Mouse (Mus musculus) hindbrain, embryonic 15.5 days (tissue): ENCODE results near the gene Saysd1. TPM values are rescaled to one million over a fixed set of nuclear protein-coding genes. Genes with fewer than 3 reads are reported as not detected.

Experiments used
- ATAC-seq: fragments of 200-750 bp; cut with Nextera tagmentation; 2 replicates; pipeline ENCODE4 v1.8.0; 2017; ENCODE audit warnings: low read depth, moderate number of reproducible peaks, moderate TSS enrichment; ENCODE audit not compliant: low FRiP score
- H3K27ac ChIP-seq: fragments of 300-500 bp; sonication (generic); replicated peaks from 2 replicates; pipeline ENCODE4 v1.5.1; 2015; ENCODE audit warnings: mild to moderate bottlenecking, inconsistent platforms
- H3K27me3 ChIP-seq: fragments of 300-500 bp; sonication (generic); 2 replicates; pipeline ENCODE4 v1.6.1; 2015; ENCODE audit warnings: control low read depth, inconsistent platforms
- H3K36me3 ChIP-seq: fragments of 300-500 bp; sonication (generic); 2 replicates; pipeline ENCODE4 v1.6.1; 2015; ENCODE audit warnings: control low read depth, inconsistent platforms
- H3K4me1 ChIP-seq: fragments of 300-500 bp; sonication (generic); replicated peaks from 2 replicates; pipeline ENCODE4 v1.6.1; 2015; ENCODE audit warnings: control low read depth, inconsistent platforms
- H3K4me2 ChIP-seq: fragments of 300-500 bp; sonication (generic); 2 replicates; pipeline ENCODE4 v1.6.1; 2015; ENCODE audit warnings: moderate library complexity, mild to moderate bottlenecking, inconsistent platforms
- H3K4me3 ChIP-seq: fragments of 300-500 bp; sonication (generic); 2 replicates; pipeline ENCODE4 v1.5.1; 2015; ENCODE audit warnings: mild to moderate bottlenecking, inconsistent platforms
- H3K9ac ChIP-seq: fragments of 300-500 bp; sonication (generic); 2 replicates; pipeline ENCODE4 v1.6.1; 2015; ENCODE audit warnings: inconsistent platforms
- H3K9me3 ChIP-seq: fragments of 300-500 bp; sonication (generic); 2 replicates; pipeline ENCODE4 v1.6.1; 2016; ENCODE audit warnings: control low read depth, inconsistent platforms
- WGBS: fragments of 180-500 bp; shearing (Covaris S2); methylation state at CpG from one replicate; pipeline ENCODE4 v1.1.7; 2015; 5-methylcytosine and 5-hydroxymethylcytosine counted together
- polyA plus RNA-seq: library from polyadenylated mRNA; unstranded; fragments of >200 nt; fragmentation: Nextera tagmentation; extraction: Ambion mirVana; gene quantifications from 2 replicates; pipeline ENCODE4 v1.2.1, GENCODE M21; 2015

Saysd1 gene
- polyA plus RNA-seq, 1 experiment from 2014 or later = 12.1 TPM

DNA sequence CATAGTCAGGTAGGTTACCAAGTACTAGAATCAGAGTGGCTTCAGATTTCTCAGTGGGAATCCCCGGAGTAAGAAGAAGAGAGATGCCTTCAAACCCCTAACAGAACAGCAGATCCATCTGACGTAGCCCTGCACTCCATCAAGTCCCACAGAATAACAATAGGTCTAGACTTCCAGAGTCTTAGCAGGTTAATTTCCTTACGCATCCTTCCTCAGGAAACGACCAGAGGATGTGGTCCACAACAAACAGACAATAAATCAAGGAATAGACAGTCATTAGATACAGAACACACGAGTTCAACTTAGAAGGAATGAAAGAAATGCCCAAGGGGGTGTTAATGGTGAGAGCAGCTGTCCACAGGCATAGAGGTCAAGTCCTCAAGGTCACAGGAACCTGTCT is 43.4 kb downstream of the Saysd1 start:
- H3K27me3 ChIP-seq = no peaks in the 10 kb centered on the region
- H3K9me3 ChIP-seq = no peaks in the 10 kb centered on the region
- H3K4me3 ChIP-seq = no peak overlapping the region
- H3K4me1 ChIP-seq = no peaks in the 10 kb centered on the region
- 64% methylated on average over 5 of the region's 5 CpGs for WGBS
- H3K9ac ChIP-seq = no peak overlapping the region
- H3K27ac ChIP-seq = no peak overlapping the region
- no peak overlapping the region for H3K4me2 ChIP-seq
- no peak for ATAC-seq
- no peaks in the 10 kb centered on the region for H3K36me3 ChIP-seq

DNA sequence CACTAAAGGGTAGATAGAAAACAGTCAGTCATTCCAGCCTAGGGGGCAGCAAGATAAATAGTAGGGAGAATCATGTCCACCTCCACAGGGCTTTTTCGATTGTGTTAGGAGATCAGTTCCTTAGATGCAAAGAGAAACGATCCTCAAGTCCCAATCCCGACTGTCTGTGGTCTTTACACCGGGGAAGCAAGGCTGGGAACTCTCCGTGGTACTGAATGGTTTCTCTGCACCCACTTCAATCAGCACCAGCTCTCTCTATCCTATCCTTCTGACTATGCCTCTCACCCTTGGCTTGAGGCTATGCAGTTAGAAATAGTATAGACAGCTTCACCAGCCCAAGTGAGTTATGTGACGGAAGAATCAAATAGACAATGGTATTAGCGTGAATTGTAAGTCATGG is 44.8 kb downstream of the Saysd1 start:
- no peaks in the 10 kb centered on the region for H3K36me3 ChIP-seq
- no peaks in the 10 kb centered on the region for H3K4me1 ChIP-seq
- no peak overlapping the region for H3K27ac ChIP-seq
- no peak overlapping the region for H3K9ac ChIP-seq
- H3K4me2 ChIP-seq = no peak overlapping the region
- no peak for ATAC-seq
- H3K4me3 ChIP-seq = no peak overlapping the region
- 26% methylated on average over 7 of the region's 7 CpGs for WGBS
- no peaks in the 10 kb centered on the region for H3K27me3 ChIP-seq
- no peaks in the 10 kb centered on the region for H3K9me3 ChIP-seq

DNA sequence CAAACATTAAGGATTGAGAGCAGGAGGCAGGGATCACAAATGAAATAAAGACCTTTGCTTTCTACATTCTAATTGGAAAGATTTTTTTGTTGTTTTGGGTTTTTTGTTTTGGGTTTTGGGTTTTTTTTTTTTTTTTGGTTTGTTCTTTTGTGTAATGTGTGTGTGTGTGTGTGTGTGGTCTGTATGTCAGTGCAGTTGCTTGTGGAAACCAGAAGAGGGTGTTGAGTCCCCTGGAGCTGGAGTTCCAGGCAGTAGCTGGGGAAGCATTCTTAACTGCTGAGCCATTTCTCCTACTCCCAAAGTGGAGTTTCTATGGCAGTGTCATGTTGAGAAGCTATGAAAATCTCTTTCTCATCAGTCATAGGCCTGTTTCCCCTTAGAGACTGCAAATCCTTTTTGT is 54.0 kb downstream of the Saysd1 start:
- ATAC-seq = no peak
- Histone ChIP-seq H3K4me2 (no peak overlapping the region), H3K4me3 (no peak overlapping the region), H3K36me3 (no peaks in the 10 kb centered on the region), H3K9me3 (no peaks in the 10 kb centered on the region), H3K9ac (no peak overlapping the region), H3K27me3 (no peaks in the 10 kb centered on the region), H3K27ac (no peak overlapping the region), H3K4me1 (peaks cover 14% of the 10 kb centered on the region)

DNA sequence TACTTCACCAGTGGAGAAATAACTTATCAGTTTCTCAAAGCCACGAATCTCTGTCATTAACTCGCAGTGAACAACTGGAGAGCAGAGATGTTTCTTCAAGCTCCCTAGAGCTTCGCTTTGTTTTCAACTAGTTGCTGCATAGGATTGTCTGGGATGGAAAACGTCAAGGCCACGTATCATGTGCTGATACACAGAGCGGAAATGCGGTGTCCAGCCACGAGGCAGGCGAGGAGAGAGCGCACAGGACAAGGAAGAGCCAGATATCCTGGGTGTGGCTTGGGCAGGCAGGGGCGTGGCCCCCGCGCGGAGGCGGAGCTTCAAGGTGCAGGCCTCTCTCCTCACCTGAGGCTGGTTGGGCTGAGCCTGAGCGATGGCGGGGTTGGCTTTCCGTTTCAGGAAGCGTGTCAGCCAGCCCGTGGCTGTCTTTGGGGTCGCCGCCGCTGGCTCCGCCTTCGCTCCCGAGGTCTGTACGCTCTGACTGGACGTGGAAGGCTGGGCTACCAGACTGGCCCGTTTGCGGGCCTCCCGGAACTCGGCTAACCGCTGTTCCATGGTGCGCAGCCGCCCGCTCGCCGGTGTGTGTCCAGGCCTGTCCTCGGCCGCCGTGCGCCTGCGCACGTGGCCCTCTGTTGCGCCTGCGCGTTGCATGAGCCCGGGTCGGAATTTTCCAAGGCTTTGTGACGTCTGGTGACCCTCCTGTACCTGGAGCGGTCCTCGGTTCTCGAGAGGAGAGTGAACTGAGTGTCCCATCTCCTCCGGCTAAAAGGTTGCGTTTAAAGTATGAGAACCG is 55.6 kb downstream of the Saysd1 start:
- H3K9me3 ChIP-seq = no peaks in the 10 kb centered on the region
- no peaks in the 10 kb centered on the region for H3K27me3 ChIP-seq
- peak; percentile 99 for ATAC-seq
- peak overlapping the region; percentile 95 for H3K27ac ChIP-seq
- peak overlapping the region; percentile 60 for H3K9ac ChIP-seq
- H3K4me1 ChIP-seq = peaks cover 14% of the 10 kb centered on the region
- H3K4me2 ChIP-seq = peak overlapping the region; percentile 80
- no peaks in the 10 kb centered on the region for H3K36me3 ChIP-seq
- peak overlapping the region; percentile 54 for H3K4me3 ChIP-seq
- 2% methylated on average over 56 of the region's 56 CpGs for WGBS

DNA sequence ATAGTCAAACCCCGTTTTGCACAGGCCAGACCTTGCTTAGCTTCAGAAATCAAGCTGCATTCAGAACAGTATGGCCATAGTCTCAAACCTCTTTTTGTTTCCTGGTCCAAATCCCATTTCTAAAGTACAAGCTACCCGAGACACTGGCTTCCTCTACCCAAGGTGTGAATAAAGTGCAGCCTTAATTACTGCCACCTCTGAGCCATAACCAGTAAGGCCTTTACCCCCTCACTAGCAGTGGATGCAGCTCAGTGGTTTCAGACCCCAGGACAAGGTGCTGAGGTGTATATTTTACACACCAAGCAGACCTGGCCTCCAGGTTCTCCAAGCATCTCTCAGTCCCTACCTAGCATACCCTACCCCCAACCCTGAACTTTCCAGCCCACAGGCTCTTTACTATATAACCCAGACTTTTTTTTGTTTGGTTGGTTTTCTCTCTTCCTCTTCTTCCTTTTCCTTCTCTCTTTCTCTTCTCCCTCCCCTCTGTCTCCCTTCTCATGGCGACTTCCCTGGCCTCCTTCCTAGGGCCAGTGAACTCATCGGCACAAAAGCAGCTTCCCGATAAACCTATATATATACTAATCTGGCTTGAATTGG is 56.3 kb downstream of the Saysd1 start:
- 72% methylated on average over 5 of the region's 5 CpGs for WGBS
- Histone ChIP-seq H3K27me3 (no peaks in the 10 kb centered on the region), H3K27ac (peak overlapping the region; percentile 95), H3K4me1 (peaks cover 14% of the 10 kb centered on the region), H3K4me3 (peak overlapping the region; percentile 54), H3K9ac (peak overlapping the region; percentile 60), H3K4me2 (peak overlapping the region; percentile 80), H3K9me3 (no peaks in the 10 kb centered on the region), H3K36me3 (no peaks in the 10 kb centered on the region)
- 0 out of 2 replicates have a peak, but pooled peaks have one; percentile 0 for ATAC-seq

DNA sequence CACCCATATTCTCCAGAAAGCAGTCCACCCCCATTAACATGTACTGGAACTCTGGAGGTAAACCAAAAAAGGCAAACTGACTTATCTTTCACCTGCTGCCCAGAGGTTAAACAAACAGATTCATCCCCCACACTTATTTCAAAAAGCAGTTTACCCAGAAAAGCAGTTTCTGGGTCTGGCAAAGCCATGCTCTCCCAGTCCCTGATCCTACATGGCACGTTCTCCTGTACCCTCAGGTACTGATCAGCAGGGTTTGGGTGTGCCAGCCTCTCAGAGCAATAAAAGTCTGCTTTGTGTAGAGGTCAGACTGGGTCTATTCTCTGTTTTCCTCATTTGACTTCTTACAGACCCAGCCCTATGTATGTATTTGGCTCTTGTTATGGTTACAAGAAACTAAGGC is 57.2 kb downstream of the Saysd1 start:
- H3K4me2 ChIP-seq = no peak overlapping the region
- WGBS = 89% methylated on average over 1 of the region's 1 CpGs
- peaks cover 14% of the 10 kb centered on the region for H3K4me1 ChIP-seq
- no peak overlapping the region for H3K27ac ChIP-seq
- no peaks in the 10 kb centered on the region for H3K9me3 ChIP-seq
- no peaks in the 10 kb centered on the region for H3K36me3 ChIP-seq
- no peak overlapping the region for H3K9ac ChIP-seq
- H3K27me3 ChIP-seq = no peaks in the 10 kb centered on the region
- ATAC-seq = no peak
- H3K4me3 ChIP-seq = no peak overlapping the region

DNA sequence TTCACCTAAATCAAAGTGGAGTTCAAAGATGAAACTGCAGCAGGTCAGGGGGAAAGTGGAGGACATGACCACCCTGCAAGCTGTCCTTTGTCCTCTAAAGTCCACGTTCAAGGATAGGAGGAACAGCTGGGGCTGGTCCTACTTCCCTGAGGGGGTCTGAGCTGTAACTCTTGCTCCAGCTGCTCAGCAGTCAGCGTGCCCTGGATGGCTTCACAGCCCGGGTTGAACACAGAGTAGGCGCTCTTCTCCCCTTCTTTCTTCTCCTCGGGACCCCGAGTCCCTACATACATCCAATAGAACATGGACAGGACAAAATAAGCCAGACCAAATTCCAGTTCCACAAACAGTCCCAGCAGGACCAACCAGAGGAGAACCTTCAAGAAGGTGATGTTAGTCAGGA is 61.2 kb downstream of the Saysd1 start:
- Histone ChIP-seq H3K4me1 (peaks cover 9% of the 10 kb centered on the region), H3K4me3 (no peak overlapping the region), H3K27me3 (no peaks in the 10 kb centered on the region), H3K9ac (no peak overlapping the region), H3K4me2 (no peak overlapping the region), H3K27ac (no peak overlapping the region), H3K9me3 (no peaks in the 10 kb centered on the region), H3K36me3 (no peaks in the 10 kb centered on the region)
- ATAC-seq = no peak
- 78% methylated on average over 6 of the region's 6 CpGs for WGBS

DNA sequence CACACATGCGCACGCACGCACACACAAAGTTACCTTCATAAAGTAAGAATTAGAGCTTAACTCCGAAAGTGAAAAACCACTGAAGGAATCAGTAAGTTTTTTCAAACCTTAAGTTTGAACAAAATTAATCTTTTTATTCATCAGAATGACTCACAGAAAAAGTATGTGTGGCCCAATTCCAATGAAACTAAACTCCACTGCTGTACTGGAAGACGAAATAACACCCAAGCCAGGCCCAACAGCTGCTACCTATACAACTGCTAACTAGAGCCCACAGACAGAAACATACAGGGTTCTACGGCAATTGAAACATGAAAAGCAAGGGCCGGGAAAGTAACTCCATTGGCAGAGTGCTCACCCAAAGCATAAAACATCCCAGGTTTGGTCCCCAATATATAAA is 62.8 kb downstream of the Saysd1 start:
- no peak overlapping the region for H3K4me3 ChIP-seq
- H3K4me1 ChIP-seq = no peaks in the 10 kb centered on the region
- no peak overlapping the region for H3K27ac ChIP-seq
- WGBS = 92% methylated on average over 7 of the region's 7 CpGs
- no peak for ATAC-seq
- no peaks in the 10 kb centered on the region for H3K27me3 ChIP-seq
- H3K4me2 ChIP-seq = no peak overlapping the region
- H3K36me3 ChIP-seq = no peaks in the 10 kb centered on the region
- no peak overlapping the region for H3K9ac ChIP-seq
- H3K9me3 ChIP-seq = no peaks in the 10 kb centered on the region

DNA sequence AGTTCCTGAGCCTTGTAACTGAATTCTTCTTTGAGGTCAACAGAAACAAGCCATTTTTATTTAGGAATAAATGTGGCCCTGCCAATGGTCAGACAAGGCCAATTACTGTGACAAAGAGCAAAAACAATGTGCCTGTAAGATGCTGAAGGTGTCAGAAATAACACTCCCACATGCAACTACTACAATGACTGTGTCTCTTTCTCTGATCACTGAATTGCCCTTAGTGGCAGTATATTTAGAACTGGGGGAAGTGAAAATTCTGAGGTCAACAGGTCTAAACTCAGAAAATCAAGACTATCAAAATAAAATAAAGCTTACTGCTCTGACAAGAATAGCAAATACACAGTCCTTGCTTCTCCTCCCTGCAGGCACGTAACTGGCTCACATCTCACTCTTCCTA is 63.6 kb downstream of the Saysd1 start:
- no peaks in the 10 kb centered on the region for H3K36me3 ChIP-seq
- H3K4me1 ChIP-seq = no peaks in the 10 kb centered on the region
- no peak overlapping the region for H3K4me3 ChIP-seq
- no peak overlapping the region for H3K4me2 ChIP-seq
- no peak overlapping the region for H3K9ac ChIP-seq
- no peaks in the 10 kb centered on the region for H3K27me3 ChIP-seq
- no peak for ATAC-seq
- WGBS = 65% methylated on average over 1 of the region's 1 CpGs
- H3K9me3 ChIP-seq = no peaks in the 10 kb centered on the region
- no peak overlapping the region for H3K27ac ChIP-seq

DNA sequence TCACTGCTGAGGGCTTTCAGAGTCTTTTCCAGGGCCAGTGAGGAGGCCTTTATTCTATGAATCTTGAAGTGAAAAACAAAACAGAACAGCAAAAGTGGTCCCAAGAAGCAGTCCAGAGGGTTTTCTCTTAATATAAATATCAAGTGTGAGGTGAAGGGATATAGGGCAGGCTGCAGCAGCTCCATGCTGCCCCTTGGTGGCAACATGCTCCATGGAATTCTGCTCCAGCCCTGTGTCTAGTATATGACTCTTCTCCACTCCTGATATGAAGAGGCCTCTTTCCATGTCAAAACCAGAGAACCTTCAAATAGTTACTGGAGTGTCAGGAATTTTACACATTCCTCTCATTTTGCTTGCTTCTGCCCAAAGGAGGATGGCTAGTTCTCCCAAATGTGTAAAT is 67.7 kb downstream of the Saysd1 start:
- no peaks in the 10 kb centered on the region for H3K9me3 ChIP-seq
- H3K9ac ChIP-seq = no peak overlapping the region
- no peak overlapping the region for H3K4me2 ChIP-seq
- ATAC-seq = peak; percentile 67; the same call in 1 of the 2 replicates
- H3K27ac ChIP-seq = no peak overlapping the region
- no peaks in the 10 kb centered on the region for H3K36me3 ChIP-seq
- no peaks in the 10 kb centered on the region for H3K27me3 ChIP-seq
- H3K4me1 ChIP-seq = 0 out of 2 replicates have a peak, but pooled peaks cover 3% of the 10 kb centered on the region
- no peak overlapping the region for H3K4me3 ChIP-seq

DNA sequence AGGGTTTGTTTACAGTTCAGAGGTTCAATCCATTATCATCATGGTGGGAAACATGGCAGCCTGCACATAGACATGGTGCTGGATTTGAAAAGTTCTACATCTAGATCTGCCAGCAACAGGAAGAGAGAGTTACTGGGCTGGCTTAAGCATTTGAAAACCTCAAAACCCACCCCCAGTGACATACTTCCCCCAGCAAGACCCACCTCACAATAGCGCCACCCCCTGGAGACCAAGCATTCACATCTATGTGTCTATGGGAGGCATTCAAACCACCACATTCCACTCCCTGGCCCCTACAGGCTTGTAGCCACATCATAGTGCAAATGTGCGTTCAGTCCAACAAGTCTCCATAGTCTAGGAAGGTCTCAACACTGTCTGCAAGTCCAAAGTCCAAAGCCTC is 70.0 kb downstream of the Saysd1 start:
- no peak overlapping the region for H3K27ac ChIP-seq
- no peak for ATAC-seq
- no peak overlapping the region for H3K4me2 ChIP-seq
- H3K4me1 ChIP-seq = 0 out of 2 replicates have a peak, but pooled peaks cover 3% of the 10 kb centered on the region
- H3K27me3 ChIP-seq = no peaks in the 10 kb centered on the region
- no peak overlapping the region for H3K4me3 ChIP-seq
- WGBS = 82% methylated on average over 2 of the region's 2 CpGs
- H3K9me3 ChIP-seq = no peaks in the 10 kb centered on the region
- H3K36me3 ChIP-seq = no peaks in the 10 kb centered on the region
- H3K9ac ChIP-seq = no peak overlapping the region

DNA sequence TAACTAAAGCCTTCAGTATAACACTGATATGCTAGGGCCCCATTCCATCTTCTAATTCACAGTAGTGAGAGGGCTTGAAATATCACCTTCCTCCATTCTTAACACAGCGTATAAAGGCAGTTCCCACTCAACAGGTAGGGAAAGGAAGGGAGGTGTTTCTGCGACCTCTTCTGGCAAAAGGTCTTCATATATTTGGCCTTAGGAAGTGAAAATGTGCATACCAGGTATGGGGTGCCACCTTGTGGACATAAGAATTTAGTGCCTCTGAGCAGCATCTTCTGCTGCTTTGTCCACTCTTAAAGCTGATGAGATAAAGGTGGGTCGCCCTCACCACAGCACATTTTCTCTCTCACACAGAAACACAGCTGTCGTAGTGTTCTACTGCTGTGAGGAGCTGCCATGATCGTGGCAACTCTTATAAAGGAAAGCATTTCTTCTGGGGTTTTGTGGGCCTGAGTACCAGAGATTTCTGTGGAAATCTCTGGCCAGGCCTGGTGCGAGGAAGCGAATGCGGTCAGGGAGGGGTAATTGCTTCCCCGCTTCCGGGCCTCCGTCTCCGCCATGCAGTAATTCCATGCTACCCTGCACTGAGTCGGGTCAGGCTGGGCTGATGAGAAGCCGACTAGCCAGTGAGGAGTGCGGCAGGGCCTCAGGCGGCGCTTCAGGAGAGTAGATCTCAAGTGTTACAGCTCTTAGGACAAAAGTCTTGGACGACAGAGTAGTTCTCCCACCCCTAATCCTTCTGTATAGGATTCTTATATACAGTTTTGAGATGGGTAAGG is 70.8 kb downstream of the Saysd1 start:
- Histone ChIP-seq H3K4me3 (no peak overlapping the region), H3K4me1 (0 out of 2 replicates have a peak, but pooled peaks cover 3% of the 10 kb centered on the region), H3K27ac (no peak overlapping the region), H3K36me3 (no peaks in the 10 kb centered on the region), H3K9me3 (no peaks in the 10 kb centered on the region), H3K9ac (0 out of 2 replicates have a peak overlapping the region, but pooled peaks have one; percentile 17), H3K27me3 (no peaks in the 10 kb centered on the region), H3K4me2 (no peak overlapping the region)
- peak; percentile 83 for ATAC-seq
- WGBS = 41% methylated on average over 18 of the region's 18 CpGs
